Mouse (Mus musculus) ES-Bruce4 (cell line): ENCODE measurements around the gene Mfn2.

Experiments used
- CTCF ChIP-seq: IDR thresholded peaks from one replicate; pipeline ENCODE4 v1.8.1; 2011; ENCODE audit warnings: low read depth, low read length
- EP300 ChIP-seq: IDR thresholded peaks from 2 replicates; pipeline ENCODE4 v1.6.1; 2011; ENCODE audit warnings: low read depth, low read length; ENCODE audit not compliant: insufficient read depth
- POLR2A ChIP-seq: IDR thresholded peaks from one replicate; pipeline ENCODE4 v1.8.1; 2011; ENCODE audit warnings: low read length; ENCODE audit not compliant: insufficient read depth

DNA sequence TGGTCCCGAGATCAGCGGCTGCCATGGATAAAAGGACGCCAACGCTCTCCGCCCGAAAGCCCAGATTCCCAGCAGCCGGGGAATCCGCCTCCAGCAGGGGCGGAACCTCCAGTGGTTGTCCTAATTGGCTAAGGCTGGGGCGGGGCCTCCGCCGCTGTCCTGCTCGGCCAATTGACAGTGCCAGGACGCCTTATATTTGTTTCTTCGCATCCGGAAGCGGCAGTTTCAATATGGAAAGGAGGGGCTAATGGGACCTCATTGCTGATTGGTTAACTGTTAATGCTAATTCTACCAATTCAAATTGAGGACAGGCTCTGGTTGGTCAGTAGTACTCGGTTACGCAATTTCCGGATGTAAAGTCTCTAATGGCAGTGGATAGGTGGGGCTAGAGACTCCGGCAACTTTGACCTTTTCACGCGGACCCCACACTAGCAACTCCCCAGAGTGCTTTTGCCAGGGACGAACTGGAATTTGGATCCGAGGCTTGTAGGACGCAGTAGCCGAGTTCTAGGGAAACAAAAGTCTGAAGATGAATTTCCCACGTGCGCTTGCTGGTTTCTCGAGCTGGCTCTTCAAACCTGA lies 36.0 kb downstream of the Mfn2 start, which contains the start of the genes Miip and Fv1:
- peak; percentile 78 for TF ChIP-seq POLR2A
- TF ChIP-seq CTCF, result no peak
- no peak for TF ChIP-seq EP300
